Mouse (Mus musculus) regulatory T cell (primary cell): ENCODE results near the gene Nxt1.

ENCODE experiments used
- in situ Hi-C: fragments of 300-600 bp; cut with MboI, MseI; formaldehyde crosslinking; loops from one replicate; pipeline ENCODE4 v1.15.1; 2025; ENCODE audit warnings: high pct_unique_total_duplicates

The Nxt1 gene

DNA sequence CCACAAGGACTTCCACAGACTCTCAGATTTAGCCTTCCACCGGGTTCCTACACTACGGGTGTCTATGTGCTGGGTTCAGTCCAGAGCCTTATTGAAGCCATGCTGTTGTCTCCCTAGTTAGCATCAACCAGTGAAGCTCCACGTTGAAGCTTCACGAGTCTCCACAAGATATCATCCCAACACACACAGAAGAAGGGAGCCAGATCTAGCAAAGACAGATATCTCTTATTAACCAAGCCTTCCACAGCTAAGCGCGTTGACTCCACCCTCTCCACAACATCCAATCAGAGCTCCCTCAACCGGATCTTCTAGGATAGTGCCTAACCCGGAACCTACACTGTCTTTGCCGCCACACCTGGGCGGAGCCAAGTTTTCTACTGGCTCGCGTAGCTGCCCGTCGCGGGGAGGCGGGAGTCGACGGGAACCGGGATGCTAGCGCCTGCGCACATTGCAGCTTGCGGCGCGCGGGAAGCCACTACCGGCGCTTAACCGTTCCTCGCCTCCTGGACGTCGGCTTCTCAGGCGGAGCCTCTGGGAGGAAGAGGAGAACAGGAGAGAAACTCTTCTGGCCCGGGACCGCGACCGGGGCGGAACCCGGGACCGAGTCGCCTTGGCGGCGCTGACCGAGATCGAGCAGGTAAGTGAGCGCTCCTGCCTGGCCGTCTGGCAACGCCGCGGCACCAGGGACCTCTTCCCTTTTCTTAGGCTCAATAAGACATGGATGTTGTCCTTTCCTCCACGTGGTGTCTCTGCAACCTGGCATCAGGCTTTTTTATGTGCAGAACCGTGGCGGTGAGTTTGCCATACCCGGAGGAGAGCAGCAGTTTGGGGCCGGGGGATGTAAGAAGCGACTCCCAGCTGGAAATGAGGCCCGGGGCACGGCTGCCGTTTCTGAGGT is at the start of gene Nxt1:
Nxt1 (plus strand) TSS at position 403 of the 898 bp plus-strand sequence.
- in situ Hi-C loops, result no loop called here

DNA sequence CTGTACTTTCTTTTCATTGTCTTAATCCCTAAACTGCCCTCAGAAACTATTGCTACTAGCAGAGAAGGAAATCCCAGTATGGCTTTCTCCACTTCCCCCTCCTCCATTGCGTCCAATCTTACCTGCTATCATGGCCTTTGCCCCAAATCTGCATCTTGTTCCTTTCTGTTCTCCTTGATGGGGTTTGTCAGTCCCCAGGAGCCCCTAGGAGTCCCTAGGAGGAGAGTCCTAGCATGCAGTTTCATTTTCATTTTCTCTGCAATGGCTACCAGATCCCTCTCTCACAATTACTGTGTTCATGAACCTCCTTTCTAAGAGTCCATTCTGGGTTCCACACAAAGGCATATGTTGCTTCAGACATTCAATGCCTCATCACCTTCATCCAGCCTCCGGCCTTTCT is 49.3 kb upstream of the Nxt1 start:
- in situ Hi-C loops, result loop anchor here (10.0 kb wide), 1 partner anchor 1392 kb away; no protein-coding TSS in a partner anchor

DNA sequence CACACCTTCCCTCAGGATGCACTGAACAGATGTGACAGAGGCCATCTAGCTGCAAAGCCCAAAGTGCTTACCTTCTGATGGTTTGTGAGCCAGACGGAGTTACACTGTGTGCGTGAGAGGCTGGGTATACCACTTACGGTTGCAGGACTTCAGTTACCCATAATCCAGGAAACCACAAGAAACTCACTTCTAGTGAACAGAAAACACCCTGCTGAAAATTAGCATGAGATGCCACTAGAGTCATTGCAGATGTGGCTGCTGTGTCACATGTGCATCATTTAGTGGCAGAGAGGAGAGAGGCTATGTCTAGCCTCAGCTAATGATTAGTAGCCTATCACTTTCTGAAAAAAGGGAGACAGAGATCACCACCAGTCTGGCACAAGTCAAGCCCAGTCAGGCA is 47.9 kb upstream of the Nxt1 start:
- in situ Hi-C loops, result loop anchor here (10.0 kb wide), 1 partner anchor 1390 kb away; no protein-coding TSS in a partner anchor

DNA sequence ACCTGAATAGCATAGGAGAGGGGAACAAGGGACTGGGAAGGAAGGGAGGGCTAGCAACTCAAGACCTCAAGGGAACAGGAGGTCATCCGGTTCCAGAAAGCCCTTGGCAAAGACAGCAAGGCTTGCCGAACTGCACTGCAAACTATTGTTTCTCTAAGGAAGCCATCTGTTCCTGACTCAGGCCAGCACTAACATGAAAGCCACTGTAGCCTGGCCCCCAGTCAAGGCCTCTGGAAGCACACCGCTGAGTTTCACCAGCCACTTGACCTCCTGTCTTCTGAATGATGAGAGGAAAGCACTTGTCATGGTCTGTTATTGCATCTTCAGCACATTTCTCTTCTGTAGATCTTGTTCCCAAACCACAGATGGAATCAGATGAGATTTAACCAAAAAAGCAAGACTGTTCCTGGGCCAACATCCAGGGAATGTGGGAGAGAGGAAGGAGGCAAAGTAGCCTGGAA is 45.4 kb upstream of the Nxt1 start:
- in situ Hi-C loops, result loop anchor here (10.0 kb wide), 1 partner anchor 1388 kb away; no protein-coding TSS in a partner anchor

DNA sequence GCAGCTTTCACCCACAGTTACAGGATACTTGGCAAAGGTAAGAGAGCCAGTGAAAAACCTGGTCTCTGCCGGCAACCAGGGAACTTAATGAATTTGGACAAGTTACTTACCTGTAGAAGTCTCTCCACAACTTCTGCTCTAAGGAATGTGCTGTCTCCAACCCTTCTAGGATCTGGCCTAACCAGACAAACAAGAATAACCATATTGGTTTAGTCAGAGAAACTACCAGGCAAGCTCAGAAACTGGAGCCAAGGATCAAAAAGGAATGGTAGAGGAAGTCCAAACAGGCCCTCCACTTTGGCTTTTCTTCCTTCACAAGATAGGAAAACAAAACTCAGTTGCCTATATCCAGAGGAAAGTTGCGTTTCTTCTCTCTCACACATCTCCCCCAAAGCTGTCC is 41.4 kb upstream of the Nxt1 start:
- in situ Hi-C loops, result no loop called here

DNA sequence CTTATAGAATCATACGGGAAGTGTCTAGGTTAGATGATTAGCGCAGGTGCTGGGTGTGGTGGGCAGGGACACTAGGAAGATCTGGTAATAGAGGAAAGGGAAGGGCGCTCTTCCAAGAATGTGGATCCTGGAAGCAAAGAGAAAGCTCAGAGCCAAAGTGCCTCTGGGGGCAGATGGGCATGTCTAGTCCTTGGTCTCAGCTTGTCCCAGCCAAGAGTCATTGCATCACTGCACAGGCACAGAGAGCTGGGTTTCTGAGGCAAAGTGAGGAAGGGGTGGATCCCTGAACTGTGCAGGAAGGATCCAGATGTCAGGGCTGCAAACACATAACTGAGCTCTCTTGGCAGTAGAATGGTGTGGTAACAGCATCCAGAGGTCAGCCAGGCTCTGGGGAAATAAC is 40.8 kb upstream of the Nxt1 start:
- in situ Hi-C loops, result no loop called here

DNA sequence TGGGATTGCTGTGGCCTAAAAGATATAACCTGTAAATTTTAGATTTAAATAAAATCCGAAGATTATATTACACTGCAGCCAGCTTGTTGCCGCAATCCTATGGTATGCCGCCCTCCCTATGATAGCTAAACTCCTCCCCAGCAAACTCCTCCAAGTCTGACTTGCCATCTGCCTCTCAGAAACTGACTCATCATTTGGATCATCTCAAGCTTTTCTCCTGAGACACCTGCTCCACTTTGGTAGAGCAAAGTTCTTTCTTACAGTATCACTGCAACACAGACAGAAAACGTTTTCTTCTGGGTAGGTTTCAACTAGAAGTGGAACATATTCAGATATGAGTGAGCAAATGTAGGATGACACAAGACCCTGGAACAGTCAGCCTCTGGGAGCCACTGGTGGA is 37.9 kb upstream of the Nxt1 start:
- in situ Hi-C loops, result no loop called here

DNA sequence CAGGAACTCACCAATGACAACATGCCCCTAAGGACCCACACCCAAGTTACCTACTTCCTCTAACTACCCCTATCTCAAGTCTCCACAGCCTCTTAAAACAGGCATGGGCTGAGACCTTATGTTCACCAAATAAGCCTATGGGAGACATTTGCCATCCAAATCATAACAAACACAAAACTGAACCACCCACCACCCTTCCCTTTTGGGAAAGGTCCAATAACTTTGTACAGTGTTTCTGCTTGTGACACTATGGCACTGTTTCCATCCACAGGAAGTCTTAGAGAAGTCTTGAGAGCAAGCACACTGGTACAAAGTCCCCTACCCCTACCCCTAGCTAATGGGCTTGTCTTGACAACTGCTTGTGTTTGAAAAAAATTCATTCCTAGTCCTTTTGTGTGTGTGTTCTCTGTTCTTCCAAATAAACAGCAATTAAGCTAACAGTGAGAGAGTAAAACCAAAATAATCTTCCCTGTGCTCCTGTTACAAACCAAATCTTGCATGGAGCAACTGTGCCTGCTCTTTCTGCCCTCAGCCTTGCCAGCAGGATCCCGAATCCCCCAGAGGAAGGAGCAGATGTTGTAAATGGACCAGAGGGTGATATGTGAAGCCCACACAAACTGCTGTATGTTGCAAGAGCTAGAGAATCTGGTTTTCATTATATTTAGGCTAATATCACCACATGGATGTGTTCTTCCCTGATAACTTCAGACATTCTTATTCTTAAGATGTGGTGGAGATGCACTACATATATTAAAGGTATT is 29.6 kb upstream of the Nxt1 start:
- in situ Hi-C loops, result no loop called here

DNA sequence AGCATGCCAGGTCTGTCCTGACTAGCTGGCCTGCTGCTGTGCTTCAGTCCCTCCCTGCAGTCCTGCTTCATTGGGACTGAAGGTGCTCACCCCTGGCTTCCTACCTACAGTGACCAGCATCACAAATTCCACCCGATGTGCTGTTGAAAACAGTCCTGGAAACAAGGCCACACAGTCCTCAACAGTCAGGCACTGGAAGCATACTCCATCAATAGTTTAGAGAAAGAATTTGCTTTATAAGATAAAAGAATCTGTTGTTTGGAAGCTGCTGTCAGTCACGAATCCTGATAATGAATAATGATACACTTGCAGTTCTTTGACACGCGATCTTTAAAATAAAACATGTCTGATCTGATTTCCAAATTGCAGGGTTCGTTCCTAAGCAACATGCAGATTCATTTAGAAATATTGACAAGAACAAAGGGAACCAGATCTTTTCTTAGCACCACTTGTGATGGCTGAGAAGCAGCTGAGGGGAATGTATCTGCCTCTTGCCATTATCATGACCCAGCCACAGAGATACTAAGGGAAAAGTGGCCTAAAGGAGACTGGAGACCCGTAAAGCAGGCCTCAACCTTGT is 27.9 kb upstream of the Nxt1 start:
- in situ Hi-C loops, result no loop called here

DNA sequence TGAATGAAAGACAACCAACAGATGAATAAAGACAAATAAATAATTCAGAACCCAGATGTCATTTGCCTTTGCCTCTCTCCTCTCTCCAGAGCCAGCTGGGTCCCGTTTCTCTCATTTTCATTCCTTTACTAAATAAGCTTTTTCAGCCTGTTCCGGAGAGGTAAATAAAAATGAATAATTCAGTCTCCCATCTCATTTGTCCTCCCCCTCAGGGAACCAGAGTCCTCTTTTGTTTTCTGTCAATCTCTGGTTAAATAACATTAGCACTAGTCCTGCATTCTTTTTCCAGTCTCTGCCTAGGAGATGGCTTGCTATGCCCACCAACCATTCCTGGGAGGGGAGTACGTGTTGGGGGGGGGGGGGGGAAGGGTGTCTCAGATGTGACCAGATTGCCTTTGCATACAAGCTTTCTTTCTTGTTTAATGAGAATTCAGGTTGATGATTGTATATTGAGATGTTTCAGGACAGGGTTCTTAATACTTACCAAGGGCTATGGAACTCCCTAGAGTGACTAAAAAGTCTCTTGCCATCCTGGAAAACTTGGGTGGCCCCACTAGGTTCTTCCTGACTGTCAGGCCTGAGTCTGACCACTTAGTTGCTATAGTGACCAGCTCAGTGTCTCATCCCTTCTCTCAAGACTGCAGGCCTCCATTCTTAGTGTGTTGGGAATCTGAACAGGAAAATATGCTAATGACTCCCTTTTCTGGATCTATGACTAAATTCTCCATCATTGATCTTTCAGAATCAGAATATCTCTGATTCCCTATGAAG is 21.6 kb upstream of the Nxt1 start:
- in situ Hi-C loops, result no loop called here

DNA sequence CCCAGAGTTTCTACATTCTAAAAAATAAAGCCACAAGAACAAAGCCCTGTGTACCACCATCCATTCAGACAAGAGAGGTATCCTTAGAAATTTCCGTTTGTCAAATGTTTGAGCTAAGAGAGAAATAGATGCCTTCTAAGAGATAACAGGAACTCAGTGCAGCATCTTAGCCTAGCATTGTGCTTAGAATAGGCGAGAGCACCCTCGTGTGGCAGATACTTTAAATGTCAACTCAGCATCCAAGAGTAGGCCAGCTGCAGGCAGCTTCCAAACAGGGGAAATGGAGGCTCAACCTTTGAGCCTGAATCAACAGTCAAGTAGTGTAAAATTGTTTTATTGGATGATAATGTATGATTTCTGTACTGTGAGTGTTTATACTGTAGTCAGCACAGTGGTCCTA is 17.4 kb upstream of the Nxt1 start:
- in situ Hi-C loops, result no loop called here

DNA sequence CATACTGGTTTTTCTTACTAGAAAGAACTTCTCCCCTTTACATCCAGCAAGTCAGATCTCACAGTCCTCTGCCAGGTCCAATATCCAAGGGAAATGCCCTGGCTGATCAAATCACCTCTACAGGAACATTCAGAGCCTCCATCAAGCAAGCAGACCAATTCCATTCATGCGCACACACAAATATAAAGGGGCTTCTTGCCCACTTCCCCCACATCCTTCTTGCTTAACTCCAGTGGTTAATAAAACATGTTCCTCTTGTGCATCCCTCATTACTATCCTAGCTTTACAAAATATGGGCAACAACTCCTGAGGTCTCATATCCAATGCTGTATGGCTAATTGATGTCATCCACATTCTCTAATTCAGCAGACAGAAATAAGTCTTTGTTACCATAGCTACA is 8.9 kb upstream of the Nxt1 start:
- in situ Hi-C loops, result no loop called here

DNA sequence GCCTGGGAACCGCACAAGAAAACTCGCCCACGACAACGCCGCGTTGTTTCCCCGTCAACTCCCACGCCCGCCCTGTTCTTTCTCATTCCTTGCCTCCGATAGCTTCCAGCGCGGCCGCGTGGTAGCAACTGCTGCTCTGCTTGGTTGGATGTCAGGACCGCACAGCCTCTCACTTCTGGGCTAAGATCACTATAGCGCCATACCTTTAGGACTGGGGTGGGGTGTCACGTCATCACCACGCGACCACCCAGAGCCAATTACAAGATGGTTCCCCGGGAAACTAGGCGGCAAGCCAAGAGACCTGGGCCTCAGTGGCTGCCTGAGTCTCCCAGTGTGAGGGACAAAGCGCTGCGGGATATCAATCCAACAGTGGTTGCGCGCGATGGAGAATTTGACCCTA is 5.4 kb downstream of the Nxt1 start:
- in situ Hi-C loops, result no loop called here

DNA sequence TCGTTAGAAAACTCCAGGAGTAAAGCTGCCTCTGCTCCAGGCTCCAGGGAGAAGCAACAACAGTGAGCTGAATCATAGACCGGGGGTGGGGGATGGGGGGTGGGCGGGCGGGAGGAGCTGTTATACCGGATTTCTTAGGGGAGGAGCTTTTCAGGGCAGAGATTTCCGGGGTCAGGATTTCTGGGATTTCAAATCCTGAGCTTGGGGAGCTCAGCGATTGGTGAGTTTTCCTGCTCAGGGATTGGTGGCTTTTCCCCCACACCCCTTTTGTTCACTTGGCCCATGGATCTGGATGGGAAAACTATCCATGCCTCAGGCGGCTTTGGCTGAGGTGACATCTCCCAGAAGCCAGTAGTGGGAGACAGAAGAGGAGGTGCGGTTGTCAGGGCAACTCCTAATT is 6.9 kb downstream of the Nxt1 start:
- in situ Hi-C loops, result no loop called here

DNA sequence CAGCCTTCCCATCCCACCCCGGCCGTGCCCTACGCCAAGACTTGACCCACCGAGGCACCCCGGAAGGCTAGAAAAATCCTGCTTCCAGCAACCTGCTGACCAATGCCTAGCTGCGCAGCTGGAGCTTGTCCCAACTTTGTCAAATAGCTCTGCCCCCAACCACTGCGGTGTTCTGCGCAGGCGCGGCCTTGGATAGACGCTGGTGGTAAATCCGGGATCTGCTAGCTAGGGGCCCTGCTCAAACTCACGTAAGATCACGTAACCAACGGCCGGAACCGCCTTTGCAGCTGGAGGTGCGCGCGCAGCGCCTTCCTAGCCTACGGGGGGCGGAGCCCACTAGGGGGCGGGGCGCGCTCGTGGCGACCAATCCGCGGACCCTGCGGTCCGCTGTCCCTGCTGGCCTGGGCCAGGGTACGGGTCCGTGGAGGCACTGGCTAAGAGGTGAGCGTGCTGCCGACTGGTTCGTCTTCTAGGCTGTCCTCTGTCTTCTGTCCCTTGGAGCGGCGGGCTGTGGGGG is 8.4 kb downstream of the Nxt1 start, which contains the start of gene Gzf1:
Gzf1 (plus strand) TSS at position 249 of the 517 bp plus-strand sequence.
- in situ Hi-C loops, result no loop called here

DNA sequence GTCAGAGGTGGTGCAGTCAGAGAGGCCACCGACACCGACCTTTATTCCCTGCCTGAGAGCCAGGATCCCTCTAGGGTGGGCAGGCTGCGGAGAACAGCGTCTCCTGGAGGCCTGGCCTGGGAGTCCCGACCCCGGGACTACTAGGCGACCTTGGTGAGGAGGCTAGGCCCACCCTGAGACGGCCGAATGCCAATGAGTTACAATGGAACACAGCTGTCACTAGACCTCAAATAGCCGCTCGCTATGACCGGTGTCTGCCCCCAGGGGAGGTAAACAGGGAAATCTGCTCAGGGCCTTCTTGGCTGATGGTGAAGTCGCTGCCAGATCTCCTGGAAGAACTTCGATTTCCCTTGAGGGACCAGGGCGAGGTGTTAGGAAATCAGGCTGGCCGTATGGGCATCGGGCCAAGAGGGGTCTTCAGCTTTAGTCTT is 9.1 kb downstream of the Nxt1 start:
- in situ Hi-C loops, result no loop called here

DNA sequence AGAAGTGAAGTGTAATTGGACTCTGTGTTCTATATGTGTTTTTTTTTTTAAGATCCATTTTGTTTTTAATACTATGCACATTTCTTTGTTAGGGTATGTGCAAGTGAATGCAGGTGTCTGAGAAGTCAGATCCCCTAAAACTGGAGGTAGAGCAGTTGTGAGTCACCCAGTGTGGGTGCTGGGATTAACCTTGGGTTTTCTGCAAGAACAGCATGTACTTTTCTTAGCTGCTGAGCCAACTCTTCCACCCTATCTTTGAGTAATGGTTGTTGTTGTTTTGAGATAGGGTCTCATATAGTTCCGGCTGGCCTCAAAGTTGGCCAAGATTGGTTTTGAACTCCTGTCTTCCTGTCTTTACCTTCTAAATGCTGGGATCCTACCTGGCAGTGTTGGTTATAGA is 10.6 kb downstream of the Nxt1 start:
- in situ Hi-C loops, result no loop called here

DNA sequence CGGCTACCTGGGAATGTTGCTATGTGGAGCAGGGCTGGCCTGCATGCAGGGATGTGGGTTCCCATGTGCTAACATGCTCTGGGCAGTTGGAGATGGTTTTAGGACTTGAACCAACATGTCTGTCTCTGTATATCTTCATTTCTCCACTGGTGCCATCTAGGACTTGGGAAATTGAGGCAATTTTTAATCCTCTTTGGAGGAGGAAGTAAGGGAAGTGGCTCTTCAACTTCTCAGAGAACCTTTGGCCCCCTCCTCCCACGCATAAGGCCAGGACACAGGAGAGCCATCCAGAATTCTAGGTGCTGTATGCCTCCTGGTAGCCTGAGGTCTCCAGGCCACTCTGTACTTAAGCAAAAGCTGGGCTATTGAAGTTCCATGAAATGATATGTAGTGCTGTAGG is 12.6 kb downstream of the Nxt1 start:
- in situ Hi-C loops, result no loop called here

DNA sequence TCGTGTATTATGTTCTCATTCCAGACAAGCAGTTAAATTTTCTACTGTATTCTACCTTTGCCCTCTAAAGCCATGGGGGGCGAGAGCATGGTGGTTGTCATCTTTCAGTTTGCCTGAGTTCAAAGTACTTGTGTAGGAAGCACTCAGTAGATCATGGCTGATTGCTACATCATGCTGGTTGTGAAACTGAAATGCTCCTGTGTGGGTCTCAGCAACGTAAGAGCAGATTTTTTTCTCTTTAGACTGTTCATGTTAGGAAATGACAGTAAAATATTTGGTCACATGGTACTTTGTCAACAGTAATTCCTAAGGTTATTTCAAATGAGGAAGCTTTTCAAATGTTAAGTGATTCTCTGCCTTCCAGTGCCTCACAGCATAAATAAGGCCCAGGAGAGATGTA is 13.3 kb downstream of the Nxt1 start:
- in situ Hi-C loops, result no loop called here

DNA sequence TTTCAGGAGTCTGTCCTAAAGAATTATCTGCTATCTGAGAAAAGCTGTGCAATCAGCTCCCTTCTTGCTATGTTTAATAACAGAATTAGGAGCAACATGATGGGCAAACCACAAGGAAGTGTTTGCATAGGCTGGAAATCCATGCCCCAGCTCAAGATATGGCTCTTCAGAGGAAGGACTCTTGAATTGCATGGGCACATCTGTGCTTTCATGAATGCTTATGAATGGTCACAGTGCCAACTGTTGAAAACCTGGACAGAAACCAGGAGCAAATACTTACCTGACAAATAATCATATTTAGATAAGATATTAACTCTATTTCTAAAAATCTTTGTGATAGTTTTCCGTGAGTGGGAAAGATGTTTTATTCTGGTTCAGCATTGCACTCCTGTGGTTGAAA is 14.5 kb downstream of the Nxt1 start:
- in situ Hi-C loops, result no loop called here

DNA sequence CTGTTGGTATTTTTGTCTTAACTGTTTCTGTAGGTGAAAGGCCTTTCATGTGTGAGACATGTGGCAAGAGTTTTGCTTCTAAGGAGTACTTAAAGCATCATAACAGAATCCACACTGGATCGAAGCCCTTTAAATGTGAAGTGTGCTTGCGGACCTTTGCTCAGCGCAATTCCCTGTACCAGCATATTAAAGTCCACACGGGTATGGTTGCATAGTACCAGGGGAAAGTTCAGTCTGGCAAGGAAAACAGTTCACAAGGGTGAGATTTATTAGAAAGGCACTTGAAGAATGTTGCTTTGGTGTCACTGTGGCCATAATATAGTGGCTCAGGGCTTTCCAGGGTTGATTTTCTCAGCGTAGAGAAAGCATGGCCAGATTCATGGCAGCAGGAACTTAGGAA is 15.6 kb downstream of the Nxt1 start:
- in situ Hi-C loops, result no loop called here
